Mouse (Mus musculus): ENCODE results near the gene Prkcz. TPM values are rescaled to one million over a fixed set of nuclear protein-coding genes. Genes with fewer than 3 reads are reported as not detected.

Gene Prkcz
- polyA plus RNA-seq, 1 experiment from 2014 or later: 97.1 TPM

DNA sequence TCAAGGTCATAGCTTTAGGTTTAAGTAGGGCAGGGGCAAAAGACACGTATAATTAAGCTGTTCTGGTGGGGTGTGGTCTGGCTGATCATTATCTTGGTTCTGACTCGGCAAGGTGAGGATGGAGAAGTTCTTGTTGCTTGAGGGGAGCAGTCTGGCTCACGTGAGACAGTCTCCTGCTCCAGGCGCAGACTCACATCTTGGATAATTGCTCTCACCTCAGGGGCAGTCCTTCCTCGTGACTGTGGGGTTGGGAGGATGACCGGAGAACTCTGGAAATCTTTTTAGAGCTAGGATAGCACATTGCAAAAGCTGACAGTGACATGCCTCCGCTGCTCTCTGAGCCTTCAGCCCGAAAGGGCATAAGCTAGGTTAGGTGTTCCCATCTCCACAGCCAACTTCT, 36.6 kb downstream of the Prkcz start:
- no peaks in the 10 kb centered on the region for H3K36me3 ChIP-seq (ENCODE audit: control insufficient read depth, insufficient read depth, low read length)
- H3K4me1 ChIP-seq (ENCODE audit: control insufficient read depth, insufficient read depth, low read length): peaks cover 25% of the 10 kb centered on the region
- no peak overlapping the region for H3K9ac ChIP-seq (ENCODE audit: low read depth, low read length)
- no peak for ATAC-seq
- no peaks in the 10 kb centered on the region for H3K9me3 ChIP-seq (replicated peaks; ENCODE audit: control insufficient read depth, low read length, poor library complexity, severe bottlenecking)
- H3K27me3 ChIP-seq (ENCODE audit: control insufficient read depth, insufficient read depth, low read depth, low read length): no peaks in the 10 kb centered on the region
- no peak overlapping the region for H3K4me3 ChIP-seq (ENCODE audit: low read depth, low read length)
- WGBS: 75% methylated on average over 8 of the region's 8 CpGs
- no peak overlapping the region for H3K27ac ChIP-seq (ENCODE audit: low read length)
- H3K4me2 ChIP-seq (ENCODE audit: low read length): no peak overlapping the region

DNA sequence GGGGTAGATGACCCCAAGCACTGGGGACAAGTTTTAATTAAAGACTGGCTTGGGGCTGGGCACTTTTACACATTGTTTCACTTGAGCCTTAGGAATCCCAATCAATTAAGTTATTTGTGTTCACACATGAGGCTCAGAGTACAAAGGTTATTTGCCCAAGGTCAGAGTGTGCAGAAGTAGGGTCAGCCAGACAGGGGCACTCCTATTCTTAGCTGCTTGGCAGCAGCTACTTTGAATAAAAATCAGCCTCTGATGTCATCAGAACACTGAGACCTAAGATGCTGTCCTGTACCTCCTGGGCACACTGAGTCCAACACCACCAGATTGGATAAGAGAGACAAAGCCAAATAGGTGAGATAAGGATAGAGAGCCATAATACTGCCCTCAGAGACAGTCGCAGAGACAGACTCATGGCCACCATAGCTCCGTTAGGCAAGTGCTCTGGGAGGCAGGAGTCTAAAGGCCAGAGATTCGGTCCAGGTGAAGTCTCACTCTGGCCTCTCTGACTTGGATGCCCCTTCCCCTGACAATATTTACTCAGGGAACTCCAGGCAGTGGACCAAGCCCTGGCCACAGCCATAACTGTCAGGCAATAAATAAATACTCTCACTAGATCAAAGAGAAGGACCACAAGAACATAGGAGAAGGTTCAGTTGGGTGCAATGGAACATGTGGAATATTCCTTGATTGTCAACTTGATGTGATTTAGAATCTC, 37.9 kb downstream of the Prkcz start:
- no peak overlapping the region for H3K9ac ChIP-seq (ENCODE audit: low read depth, low read length)
- H3K4me3 ChIP-seq (ENCODE audit: low read depth, low read length): no peak overlapping the region
- no peaks in the 10 kb centered on the region for H3K27me3 ChIP-seq (ENCODE audit: control insufficient read depth, insufficient read depth, low read depth, low read length)
- ATAC-seq: no peak
- 78% methylated on average over 3 of the region's 3 CpGs for WGBS
- H3K27ac ChIP-seq (ENCODE audit: low read length): no peak overlapping the region
- peaks cover 25% of the 10 kb centered on the region for H3K4me1 ChIP-seq (ENCODE audit: control insufficient read depth, insufficient read depth, low read length)
- no peak overlapping the region for H3K4me2 ChIP-seq (ENCODE audit: low read length)
- H3K9me3 ChIP-seq (replicated peaks; ENCODE audit: control insufficient read depth, low read length, poor library complexity, severe bottlenecking): no peaks in the 10 kb centered on the region
- H3K36me3 ChIP-seq (ENCODE audit: control insufficient read depth, insufficient read depth, low read length): no peaks in the 10 kb centered on the region

DNA sequence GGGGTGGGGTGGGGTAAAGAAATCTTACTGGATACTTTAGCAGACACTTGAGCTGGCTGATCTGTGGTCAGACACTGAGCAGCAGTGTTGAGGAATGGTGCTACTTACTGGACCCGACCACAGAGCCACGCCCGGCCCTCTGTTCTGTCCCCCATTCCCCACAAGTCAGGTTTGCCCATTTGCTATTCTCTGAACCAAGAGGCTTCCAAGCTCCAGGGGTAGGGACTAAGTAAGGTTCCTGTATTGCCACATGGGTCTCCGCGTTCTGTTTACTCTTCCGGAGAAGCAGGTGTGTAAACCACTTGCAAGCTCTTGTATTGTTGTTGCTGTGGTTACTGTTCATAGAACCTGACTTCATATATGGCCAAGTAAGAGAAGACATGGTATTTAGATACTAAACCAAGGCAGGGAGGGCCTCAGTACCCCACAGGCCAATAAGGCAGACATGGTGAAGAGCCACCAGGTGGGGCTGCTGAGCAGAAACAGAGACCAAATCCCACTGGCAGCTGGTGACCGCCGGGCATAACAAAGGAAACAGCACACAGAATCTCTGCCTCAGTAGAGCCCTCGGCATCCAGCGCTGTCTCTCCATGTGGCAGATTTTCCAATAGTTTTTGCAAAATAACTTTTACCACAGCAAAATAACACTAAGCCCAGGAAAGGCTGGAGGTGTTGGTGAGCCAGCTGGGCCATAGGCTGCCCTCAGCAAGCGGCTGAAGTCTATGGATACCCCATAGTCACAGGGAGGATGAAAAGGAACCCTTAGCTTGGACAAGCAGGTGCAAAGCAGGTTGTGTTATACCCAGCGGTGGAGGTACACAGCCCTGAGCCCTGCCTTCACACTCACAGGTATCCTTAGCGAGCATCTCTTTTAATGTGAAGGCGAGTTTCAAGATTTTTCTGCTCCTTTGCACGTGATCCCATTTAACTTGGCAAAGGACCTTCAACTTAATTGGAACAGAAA, 40.6 kb downstream of the Prkcz start:
- Histone ChIP-seq H3K9me3 (replicated peaks; ENCODE audit: control insufficient read depth, low read length, poor library complexity, severe bottlenecking) (no peaks in the 10 kb centered on the region), H3K4me2 (ENCODE audit: low read length) (peak overlapping the region; percentile 33; the same call in 1 of the 2 replicates), H3K27ac (ENCODE audit: low read length) (peak overlapping the region; percentile 59), H3K4me3 (ENCODE audit: low read depth, low read length) (no peak overlapping the region), H3K36me3 (ENCODE audit: control insufficient read depth, insufficient read depth, low read length) (no peaks in the 10 kb centered on the region), H3K4me1 (ENCODE audit: control insufficient read depth, insufficient read depth, low read length) (peaks cover 18% of the 10 kb centered on the region), H3K27me3 (ENCODE audit: control insufficient read depth, insufficient read depth, low read depth, low read length) (no peaks in the 10 kb centered on the region), H3K9ac (ENCODE audit: low read depth, low read length) (peak overlapping the region; percentile 18; the same call in 1 of the 2 replicates)
- 53% methylated on average over 15 of the region's 15 CpGs for WGBS
- ATAC-seq: peak; percentile 78

DNA sequence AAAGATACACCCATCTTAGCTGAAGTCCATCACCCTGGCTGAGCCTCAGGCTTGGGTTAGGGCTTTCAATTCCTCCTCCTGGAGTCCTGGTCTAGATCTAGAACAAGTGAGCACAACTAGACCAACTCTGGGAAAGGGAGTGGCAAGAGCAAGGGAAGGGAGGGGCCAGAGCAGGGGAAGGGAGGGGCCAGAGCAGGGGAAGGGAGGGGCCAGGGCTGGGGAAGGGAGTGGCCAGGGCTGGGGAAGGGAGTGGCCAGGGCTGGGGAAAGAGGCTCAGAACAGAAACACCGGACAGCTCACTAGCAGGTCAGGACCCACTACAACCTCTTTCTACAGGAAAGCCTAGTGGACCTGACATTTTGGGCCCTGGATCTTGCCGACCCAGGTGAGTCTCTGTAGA, 42.9 kb downstream of the Prkcz start:
- WGBS: 62% methylated on average over 2 of the region's 2 CpGs
- Histone ChIP-seq H3K9me3 (replicated peaks; ENCODE audit: control insufficient read depth, low read length, poor library complexity, severe bottlenecking) (no peaks in the 10 kb centered on the region), H3K27ac (ENCODE audit: low read length) (no peak overlapping the region), H3K4me2 (ENCODE audit: low read length) (no peak overlapping the region), H3K27me3 (ENCODE audit: control insufficient read depth, insufficient read depth, low read depth, low read length) (no peaks in the 10 kb centered on the region), H3K4me1 (ENCODE audit: control insufficient read depth, insufficient read depth, low read length) (peaks cover 18% of the 10 kb centered on the region), H3K9ac (ENCODE audit: low read depth, low read length) (no peak overlapping the region), H3K4me3 (ENCODE audit: low read depth, low read length) (no peak overlapping the region), H3K36me3 (ENCODE audit: control insufficient read depth, insufficient read depth, low read length) (no peaks in the 10 kb centered on the region)
- no peak for ATAC-seq

DNA sequence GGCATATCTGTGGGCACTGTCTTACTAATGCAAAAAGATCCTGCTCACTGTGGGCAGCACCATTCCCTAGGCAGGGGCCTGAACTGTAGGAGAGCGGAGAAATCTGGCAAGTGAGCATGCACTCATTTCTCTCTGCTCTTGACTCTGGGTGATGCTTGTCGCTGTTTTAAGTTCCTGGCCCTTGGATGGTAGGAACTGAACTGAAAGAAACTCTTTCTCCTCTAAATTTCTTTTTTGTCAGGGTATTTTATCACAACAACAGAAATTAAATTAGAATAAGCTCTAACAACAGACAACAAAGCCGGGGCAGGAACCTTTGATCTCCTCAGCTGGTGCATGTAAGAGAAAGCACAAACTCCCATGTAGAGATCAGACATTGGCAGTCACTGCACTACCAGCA, 46.1 kb downstream of the Prkcz start:
- H3K27me3 ChIP-seq (ENCODE audit: control insufficient read depth, insufficient read depth, low read depth, low read length): no peaks in the 10 kb centered on the region
- no peak overlapping the region for H3K4me3 ChIP-seq (ENCODE audit: low read depth, low read length)
- no peak for ATAC-seq
- no peaks in the 10 kb centered on the region for H3K4me1 ChIP-seq (ENCODE audit: control insufficient read depth, insufficient read depth, low read length)
- no peak overlapping the region for H3K4me2 ChIP-seq (ENCODE audit: low read length)
- 89% methylated on average over 3 of the region's 3 CpGs for WGBS
- no peaks in the 10 kb centered on the region for H3K36me3 ChIP-seq (ENCODE audit: control insufficient read depth, insufficient read depth, low read length)
- no peaks in the 10 kb centered on the region for H3K9me3 ChIP-seq (replicated peaks; ENCODE audit: control insufficient read depth, low read length, poor library complexity, severe bottlenecking)
- H3K9ac ChIP-seq (ENCODE audit: low read depth, low read length): no peak overlapping the region
- no peak overlapping the region for H3K27ac ChIP-seq (ENCODE audit: low read length)

DNA sequence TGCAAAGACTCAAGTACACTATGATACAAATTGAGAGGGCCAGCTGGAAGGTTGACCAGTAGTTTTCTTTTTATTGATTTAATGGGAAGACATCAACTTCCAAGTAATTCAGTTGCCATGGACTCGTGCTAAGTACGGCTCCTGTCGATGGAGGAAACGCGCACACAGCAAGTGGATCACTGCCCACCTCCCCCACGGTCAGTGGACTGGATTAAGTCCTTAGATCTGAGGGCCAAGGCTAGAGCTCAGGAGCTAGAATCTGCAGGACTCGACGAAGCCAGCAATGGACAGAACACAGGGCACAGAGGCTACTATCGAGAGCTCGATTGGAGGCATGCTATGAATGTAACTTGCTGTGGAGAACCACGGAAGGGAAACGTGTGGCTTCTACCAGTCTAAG, 52.5 kb downstream of the Prkcz start:
- H3K9me3 ChIP-seq (replicated peaks; ENCODE audit: control insufficient read depth, low read length, poor library complexity, severe bottlenecking): no peaks in the 10 kb centered on the region
- H3K9ac ChIP-seq (ENCODE audit: low read depth, low read length): peak overlapping the region; percentile 39; the same call in 1 of the 2 replicates
- H3K4me3 ChIP-seq (ENCODE audit: low read depth, low read length): no peak overlapping the region
- 0 out of 2 replicates have a peak overlapping the region, but pooled peaks have one; percentile 69 for H3K27ac ChIP-seq (ENCODE audit: low read length)
- H3K27me3 ChIP-seq (ENCODE audit: control insufficient read depth, insufficient read depth, low read depth, low read length): no peaks in the 10 kb centered on the region
- H3K4me1 ChIP-seq (ENCODE audit: control insufficient read depth, insufficient read depth, low read length): peaks cover 40% of the 10 kb centered on the region
- 83% methylated on average over 12 of the region's 12 CpGs for WGBS
- H3K36me3 ChIP-seq (ENCODE audit: control insufficient read depth, insufficient read depth, low read length): no peaks in the 10 kb centered on the region
- no peak for ATAC-seq
- H3K4me2 ChIP-seq (ENCODE audit: low read length): no peak overlapping the region

DNA sequence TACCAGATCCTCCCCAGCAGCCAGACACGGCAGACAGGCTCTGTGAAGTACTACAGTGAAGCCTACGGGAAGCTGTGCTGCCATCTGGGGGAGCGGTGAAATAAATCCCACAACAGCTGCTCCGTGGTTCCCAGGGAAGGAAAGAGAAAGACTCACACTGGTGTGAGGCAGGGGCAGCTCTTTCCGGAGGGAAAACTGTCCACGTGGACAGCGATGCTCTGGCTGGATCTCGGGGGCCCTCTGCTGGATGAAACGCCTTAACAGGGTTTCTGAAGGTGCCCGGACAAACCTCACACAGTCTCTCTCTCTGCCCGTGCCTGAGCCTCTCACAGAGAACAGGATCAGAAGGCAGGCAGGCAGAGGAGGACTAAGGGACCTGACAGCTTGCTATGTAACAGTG, 53.1 kb downstream of the Prkcz start:
- peak overlapping the region; percentile 69 for H3K27ac ChIP-seq (ENCODE audit: low read length)
- peaks cover 40% of the 10 kb centered on the region for H3K4me1 ChIP-seq (ENCODE audit: control insufficient read depth, insufficient read depth, low read length)
- no peaks in the 10 kb centered on the region for H3K9me3 ChIP-seq (replicated peaks; ENCODE audit: control insufficient read depth, low read length, poor library complexity, severe bottlenecking)
- peak; percentile 74 for ATAC-seq
- H3K4me2 ChIP-seq (ENCODE audit: low read length): peak overlapping the region; percentile 52
- no peaks in the 10 kb centered on the region for H3K36me3 ChIP-seq (ENCODE audit: control insufficient read depth, insufficient read depth, low read length)
- H3K4me3 ChIP-seq (ENCODE audit: low read depth, low read length): peak overlapping the region; percentile 4; the same call in 1 of the 2 replicates
- no peaks in the 10 kb centered on the region for H3K27me3 ChIP-seq (ENCODE audit: control insufficient read depth, insufficient read depth, low read depth, low read length)
- H3K9ac ChIP-seq (ENCODE audit: low read depth, low read length): peak overlapping the region; percentile 51; the same call in 1 of the 2 replicates
- WGBS: 0% methylated on average over 11 of the region's 11 CpGs

DNA sequence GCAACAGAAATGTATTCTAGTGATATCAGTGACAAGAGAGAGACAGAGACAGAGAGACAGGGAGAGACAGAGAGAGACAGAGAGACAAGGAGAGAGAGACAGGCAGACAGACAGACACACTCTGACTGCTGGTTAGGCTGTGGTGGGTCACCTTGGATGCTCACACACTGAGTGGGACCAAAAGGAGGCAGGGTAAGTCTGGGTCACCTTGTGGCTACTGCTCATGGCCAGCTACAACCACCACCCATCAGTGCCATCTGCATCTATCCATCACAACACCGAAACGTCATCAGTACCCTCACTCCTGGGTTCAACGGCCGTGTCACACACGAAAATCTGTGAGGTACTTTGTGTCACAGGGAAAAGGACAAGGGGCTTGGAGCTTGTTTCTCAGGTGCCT, 53.6 kb downstream of the Prkcz start:
- Histone ChIP-seq H3K4me2 (ENCODE audit: low read length) (peak overlapping the region; percentile 52), H3K27ac (ENCODE audit: low read length) (peak overlapping the region; percentile 69), H3K27me3 (ENCODE audit: control insufficient read depth, insufficient read depth, low read depth, low read length) (no peaks in the 10 kb centered on the region), H3K4me3 (ENCODE audit: low read depth, low read length) (no peak overlapping the region), H3K4me1 (ENCODE audit: control insufficient read depth, insufficient read depth, low read length) (peaks cover 40% of the 10 kb centered on the region), H3K9me3 (replicated peaks; ENCODE audit: control insufficient read depth, low read length, poor library complexity, severe bottlenecking) (no peaks in the 10 kb centered on the region), H3K9ac (ENCODE audit: low read depth, low read length) (peak overlapping the region; percentile 51; the same call in 1 of the 2 replicates), H3K36me3 (ENCODE audit: control insufficient read depth, insufficient read depth, low read length) (no peaks in the 10 kb centered on the region)
- ATAC-seq: 0 out of 2 replicates have a peak, but pooled peaks have one; percentile 9
- 74% methylated on average over 5 of the region's 5 CpGs for WGBS
